Mouse (Mus musculus) hindbrain, embryonic 15.5 days (tissue): ENCODE results near the gene Gm45337. TPM values are rescaled to one million over a fixed set of nuclear protein-coding genes. Genes with fewer than 3 reads are reported as not detected.
"Not testable (repeated sequence)": the region's sequence is repeated elsewhere in the genome, so short reads cannot be mapped to it uniquely, and the experiment has no call there.

Experiments
- ATAC-seq: fragments of 200-750 bp; cut with Nextera tagmentation; 2 replicates; pipeline ENCODE4 v1.8.0; 2017; ENCODE audit warnings: low read depth, moderate number of reproducible peaks, moderate TSS enrichment; ENCODE audit not compliant: low FRiP score
- H3K27ac ChIP-seq: fragments of 300-500 bp; sonication (generic); replicated peaks from 2 replicates; pipeline ENCODE4 v1.5.1; 2015; ENCODE audit warnings: mild to moderate bottlenecking, inconsistent platforms
- H3K27me3 ChIP-seq: fragments of 300-500 bp; sonication (generic); 2 replicates; pipeline ENCODE4 v1.6.1; 2015; ENCODE audit warnings: control low read depth, inconsistent platforms
- H3K36me3 ChIP-seq: fragments of 300-500 bp; sonication (generic); 2 replicates; pipeline ENCODE4 v1.6.1; 2015; ENCODE audit warnings: control low read depth, inconsistent platforms
- H3K4me1 ChIP-seq: fragments of 300-500 bp; sonication (generic); replicated peaks from 2 replicates; pipeline ENCODE4 v1.6.1; 2015; ENCODE audit warnings: control low read depth, inconsistent platforms
- H3K4me2 ChIP-seq: fragments of 300-500 bp; sonication (generic); 2 replicates; pipeline ENCODE4 v1.6.1; 2015; ENCODE audit warnings: moderate library complexity, mild to moderate bottlenecking, inconsistent platforms
- H3K4me3 ChIP-seq: fragments of 300-500 bp; sonication (generic); 2 replicates; pipeline ENCODE4 v1.5.1; 2015; ENCODE audit warnings: mild to moderate bottlenecking, inconsistent platforms
- H3K9ac ChIP-seq: fragments of 300-500 bp; sonication (generic); 2 replicates; pipeline ENCODE4 v1.6.1; 2015; ENCODE audit warnings: inconsistent platforms
- H3K9me3 ChIP-seq: fragments of 300-500 bp; sonication (generic); 2 replicates; pipeline ENCODE4 v1.6.1; 2016; ENCODE audit warnings: control low read depth, inconsistent platforms
- WGBS: fragments of 180-500 bp; shearing (Covaris S2); methylation state at CpG from one replicate; pipeline ENCODE4 v1.1.7; 2015; 5-methylcytosine and 5-hydroxymethylcytosine counted together
- polyA plus RNA-seq: library from polyadenylated mRNA; unstranded; fragments of >200 nt; fragmentation: Nextera tagmentation; extraction: Ambion mirVana; gene quantifications from 2 replicates; pipeline ENCODE4 v1.2.1, GENCODE M21; 2015

Gene Gm45337
- polyA plus RNA-seq, result not detected in 2 replicates

GRCm38 (mm10) chr7:142144507-142144906 lies at the start of gene Gm45337:
TSS of gene Gm45337 (minus strand) at chr7:142144607.
- no peaks in the 10 kb centered on the region for H3K4me1 ChIP-seq
- no peak within 1 kb of the TSS for H3K9ac ChIP-seq
- no peak within 1 kb of the TSS for H3K4me3 ChIP-seq
- no peak within 1 kb of the TSS for H3K4me2 ChIP-seq
- 63% methylated on average over 1 of the region's 1 CpGs for WGBS
- no peaks in the 10 kb centered on the region for H3K27me3 ChIP-seq
- ATAC-seq, result no peak
- H3K27ac ChIP-seq, result no peak within 1 kb of the TSS
- H3K36me3 ChIP-seq, result no peaks in the 10 kb centered on the region
- H3K9me3 ChIP-seq, result no peaks in the 10 kb centered on the region

DNA sequence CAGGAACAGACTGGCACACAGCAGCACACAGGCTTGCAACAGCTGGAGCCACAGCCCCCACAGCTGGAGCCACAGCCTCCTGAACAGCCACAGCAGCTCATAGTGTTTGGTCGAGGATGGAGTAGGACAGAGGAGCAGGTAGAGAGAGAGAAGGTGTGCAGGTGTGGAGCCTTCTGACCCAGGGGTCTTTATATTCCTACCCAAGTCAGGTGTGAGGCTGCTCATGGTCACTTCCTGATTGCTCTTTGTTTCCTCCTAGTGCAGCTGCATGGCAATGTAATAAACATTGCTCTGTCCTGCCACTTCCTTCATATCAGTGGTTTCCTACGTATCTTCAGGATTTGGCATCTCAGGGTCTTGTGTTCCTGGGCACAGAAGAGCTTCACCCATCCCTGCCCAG lies 45.9 kb upstream of the Gm45337 start, which contains the start of gene Gm10153:
Gm10153 (minus strand) TSS at position 101 of the 400 bp plus-strand sequence.
- H3K4me2 ChIP-seq, result no peak within 1 kb of the TSS
- ATAC-seq, result no peak
- no peaks in the 10 kb centered on the region for H3K36me3 ChIP-seq
- WGBS, result 39% methylated on average over 2 of the region's 2 CpGs
- H3K9me3 ChIP-seq, result no peaks in the 10 kb centered on the region
- no peak within 1 kb of the TSS for H3K4me3 ChIP-seq
- H3K4me1 ChIP-seq, result no peaks in the 10 kb centered on the region
- no peak within 1 kb of the TSS for H3K9ac ChIP-seq
- H3K27me3 ChIP-seq, result no peaks in the 10 kb centered on the region
- H3K27ac ChIP-seq, result no peak within 1 kb of the TSS

GRCm38 (mm10) chr7:142188156-142188555 lies 43.7 kb upstream of the Gm45337 start:
- no peak for ATAC-seq

DNA sequence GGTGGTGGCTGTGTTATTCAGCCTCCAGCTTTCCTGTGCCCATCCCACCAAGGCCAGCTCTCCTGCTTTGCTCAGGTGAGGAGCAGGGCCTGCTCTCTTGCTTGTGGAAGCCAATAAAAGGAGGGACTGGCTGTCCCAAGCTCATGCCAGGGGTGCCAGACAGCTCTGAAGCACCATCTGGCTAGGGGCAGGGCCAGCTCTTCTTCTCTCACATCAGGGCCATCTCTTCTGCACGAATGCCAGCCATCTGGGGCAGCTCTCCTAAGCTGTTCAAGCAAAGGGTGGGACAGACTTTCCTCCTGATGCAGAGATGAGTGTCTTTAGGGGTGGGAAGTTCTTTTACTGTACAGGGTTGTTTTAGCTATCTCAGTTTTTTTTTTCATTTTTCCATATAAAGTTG lies 36.6 kb upstream of the Gm45337 start:
- Histone ChIP-seq H3K36me3 (no peaks in the 10 kb centered on the region), H3K9ac (no peak overlapping the region), H3K4me3 (no peak overlapping the region), H3K4me1 (no peaks in the 10 kb centered on the region), H3K4me2 (no peak overlapping the region), H3K27ac (no peak overlapping the region), H3K27me3 (no peaks in the 10 kb centered on the region), H3K9me3 (no peaks in the 10 kb centered on the region)
- no peak for ATAC-seq
- 27% methylated on average over 1 of the region's 1 CpGs for WGBS

More at GRCm38 (mm10) chr7:142188156-142188555, 43.7 kb upstream of the Gm45337 start:
- no peaks in the 10 kb centered on the region for H3K27me3 ChIP-seq
- no peaks in the 10 kb centered on the region for H3K9me3 ChIP-seq
- H3K4me3 ChIP-seq, result no peak overlapping the region
- no peak overlapping the region for H3K27ac ChIP-seq
- H3K36me3 ChIP-seq, result no peaks in the 10 kb centered on the region
- no peak overlapping the region for H3K4me2 ChIP-seq
- 75% methylated on average over 2 of the region's 2 CpGs for WGBS
- no peak overlapping the region for H3K9ac ChIP-seq
- no peaks in the 10 kb centered on the region for H3K4me1 ChIP-seq

- H3K36me3 ChIP-seq, result no peaks in the 10 kb centered on the region
- H3K27ac ChIP-seq, result no peak overlapping the region
- ATAC-seq, result no peak
- no peak overlapping the region for H3K4me2 ChIP-seq
- H3K9me3 ChIP-seq, result no peaks in the 10 kb centered on the region
- WGBS, result 84% methylated on average over 1 of the region's 1 CpGs
- H3K4me1 ChIP-seq, result no peaks in the 10 kb centered on the region
- no peaks in the 10 kb centered on the region for H3K27me3 ChIP-seq
- H3K4me3 ChIP-seq, result no peak overlapping the region
- H3K9ac ChIP-seq, result no peak overlapping the region
These were observed 34.3 kb upstream of the Gm45337 start for GRCm38 (mm10) chr7:142178685-142179084.

DNA sequence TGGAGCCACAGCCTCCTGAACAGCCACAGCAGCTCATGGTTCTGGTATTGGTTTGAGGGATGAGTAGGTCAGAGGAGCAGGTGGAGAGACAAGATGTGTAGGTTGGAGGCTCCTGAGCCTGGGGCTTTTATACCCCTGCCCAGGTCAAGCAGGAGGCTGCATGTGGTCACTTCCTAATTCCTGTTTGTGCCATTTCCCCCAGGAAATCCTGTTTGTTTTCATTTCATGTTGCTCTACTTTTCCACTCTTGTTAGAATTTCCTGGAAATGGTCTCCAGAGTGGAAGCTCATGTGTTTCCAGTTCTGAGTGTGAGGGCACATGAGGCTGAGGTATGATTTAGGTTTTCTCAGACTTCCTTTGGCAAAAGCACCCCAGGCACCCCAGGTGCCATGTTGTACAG lies 31.5 kb upstream of the Gm45337 start, which contains the start of gene Krtap5-2:
Krtap5-2 (minus strand) TSS at position 101 of the 400 bp plus-strand sequence.
- H3K27me3 ChIP-seq, H3K9ac ChIP-seq, ATAC-seq: not testable (repeated sequence)

GRCm38 (mm10) chr7:142169836-142170235 lies 25.4 kb upstream of the Gm45337 start:
- H3K27ac ChIP-seq, result no peak overlapping the region
- H3K9me3 ChIP-seq, result no peaks in the 10 kb centered on the region
- no peaks in the 10 kb centered on the region for H3K27me3 ChIP-seq
- 52% methylated on average over 3 of the region's 3 CpGs for WGBS
- no peak overlapping the region for H3K9ac ChIP-seq
- H3K36me3 ChIP-seq, result no peaks in the 10 kb centered on the region
- no peak for ATAC-seq
- no peak overlapping the region for H3K4me3 ChIP-seq
- H3K4me2 ChIP-seq, result no peak overlapping the region
- H3K4me1 ChIP-seq, result no peaks in the 10 kb centered on the region

More for the DNA sequence above, 31.5 kb upstream of the Gm45337 start, which contains the start of gene Krtap5-2:
- not testable (repeated sequence) for H3K27ac ChIP-seq, H3K4me3 ChIP-seq, H3K36me3 ChIP-seq, H3K4me2 ChIP-seq, H3K4me1 ChIP-seq, H3K9me3 ChIP-seq

DNA sequence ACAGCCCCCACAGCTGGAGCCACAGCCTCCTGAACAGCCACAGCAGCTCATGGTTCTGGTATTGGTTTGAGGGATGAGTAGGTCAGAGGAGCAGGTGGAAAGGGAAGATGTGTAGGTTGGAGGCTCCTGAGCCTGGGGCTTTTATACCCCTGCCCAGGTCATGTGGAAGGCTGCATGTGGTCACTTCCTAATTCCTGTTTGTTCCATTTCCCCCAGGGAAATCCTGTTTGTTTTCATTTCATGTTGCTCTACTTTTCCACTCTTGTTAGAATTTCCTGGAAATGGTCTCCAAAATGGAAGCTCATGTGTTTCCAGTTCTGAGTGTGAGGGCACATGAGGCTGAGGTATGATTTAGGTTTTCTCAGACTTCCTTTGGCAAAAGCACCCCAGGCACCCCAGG lies 21.2 kb upstream of the Gm45337 start, which contains the start of gene Gm4553:
Gm4553 (minus strand) TSS at position 101 of the 400 bp plus-strand sequence.
- not testable (repeated sequence) for H3K27ac ChIP-seq, H3K4me2 ChIP-seq, H3K27me3 ChIP-seq, ATAC-seq, H3K4me1 ChIP-seq, H3K4me3 ChIP-seq, H3K9me3 ChIP-seq, H3K36me3 ChIP-seq, H3K9ac ChIP-seq

DNA sequence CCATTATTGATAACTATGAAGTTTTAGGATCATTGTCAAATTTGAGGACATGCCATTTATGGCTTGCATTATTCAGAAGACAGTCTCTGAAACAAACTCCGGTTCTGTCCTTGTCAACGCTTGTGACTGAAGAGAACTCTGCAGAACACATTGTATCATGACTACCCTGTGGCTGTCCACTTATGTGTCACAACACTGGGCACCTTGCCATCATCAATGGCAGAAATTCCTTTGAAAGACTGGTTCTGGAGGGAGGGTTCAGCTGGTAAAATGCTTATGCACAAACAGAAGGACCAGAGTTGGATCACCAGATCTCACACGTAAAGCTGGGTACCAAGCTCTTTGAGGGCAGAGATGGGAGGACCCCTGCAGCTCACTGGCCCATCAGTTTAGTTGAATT lies 15.0 kb upstream of the Gm45337 start:
- ATAC-seq, result no peak
- Histone ChIP-seq H3K4me3 (no peak overlapping the region), H3K27me3 (no peaks in the 10 kb centered on the region), H3K36me3 (no peaks in the 10 kb centered on the region), H3K27ac (no peak overlapping the region), H3K9ac (no peak overlapping the region), H3K4me1 (no peaks in the 10 kb centered on the region), H3K4me2 (no peak overlapping the region), H3K9me3 (no peaks in the 10 kb centered on the region)
- 96% methylated on average over 3 of the region's 3 CpGs for WGBS

DNA sequence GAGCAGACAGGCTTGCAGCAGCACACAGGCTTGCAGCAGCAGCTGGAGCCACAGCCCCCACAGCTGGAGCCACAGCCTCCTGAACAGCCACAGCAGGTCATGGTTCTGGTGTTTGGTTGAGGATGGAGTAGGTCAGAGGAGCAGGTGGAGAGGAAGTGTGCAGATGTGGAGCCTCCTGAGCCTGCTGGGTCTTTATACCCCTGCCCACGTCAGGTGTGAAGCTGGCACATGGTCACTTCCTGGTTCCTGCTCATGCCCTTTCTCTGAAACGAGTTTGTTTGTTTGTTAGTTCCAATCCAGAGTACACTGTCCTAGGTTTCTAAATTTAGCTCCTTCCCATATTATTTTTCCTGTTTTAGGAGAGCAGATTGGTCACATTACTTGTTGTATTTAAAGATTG lies 12.6 kb upstream of the Gm45337 start, which contains the start of gene Gm29735:
Gm29735 (minus strand) TSS at position 101 of the 400 bp plus-strand sequence.
- WGBS, result 59% methylated on average over 2 of the region's 2 CpGs
- not testable (repeated sequence) for H3K36me3 ChIP-seq, H3K4me3 ChIP-seq, ATAC-seq, H3K9ac ChIP-seq, H3K9me3 ChIP-seq, H3K4me1 ChIP-seq, H3K27ac ChIP-seq, H3K4me2 ChIP-seq, H3K27me3 ChIP-seq

DNA sequence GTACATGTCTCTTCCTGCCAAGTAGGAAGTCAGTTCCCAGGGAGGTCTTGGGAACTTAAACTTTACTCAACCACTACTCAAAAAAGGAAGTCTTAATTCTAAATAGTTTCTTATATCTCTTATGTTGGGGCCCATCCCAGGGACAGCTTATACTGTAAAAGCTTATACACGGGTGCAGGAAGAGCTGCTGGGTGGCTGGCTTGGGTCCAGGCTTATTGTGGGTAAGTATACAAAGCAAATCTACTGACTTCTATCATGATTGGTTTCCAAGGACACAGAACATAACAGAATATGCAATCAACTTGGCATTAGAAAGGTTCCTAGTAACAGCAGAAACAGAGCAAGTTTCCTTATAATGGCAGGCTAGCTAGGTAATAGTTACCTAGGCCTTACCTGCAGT lies 10.9 kb upstream of the Gm45337 start:
- Histone ChIP-seq H3K4me2 (no peak overlapping the region), H3K4me1 (no peaks in the 10 kb centered on the region), H3K27me3 (no peaks in the 10 kb centered on the region), H3K36me3 (no peaks in the 10 kb centered on the region), H3K4me3 (no peak overlapping the region), H3K27ac (no peak overlapping the region), H3K9ac (no peak overlapping the region), H3K9me3 (no peaks in the 10 kb centered on the region)
- WGBS, result 59% methylated on average over 1 of the region's 1 CpGs
- no peak for ATAC-seq

DNA sequence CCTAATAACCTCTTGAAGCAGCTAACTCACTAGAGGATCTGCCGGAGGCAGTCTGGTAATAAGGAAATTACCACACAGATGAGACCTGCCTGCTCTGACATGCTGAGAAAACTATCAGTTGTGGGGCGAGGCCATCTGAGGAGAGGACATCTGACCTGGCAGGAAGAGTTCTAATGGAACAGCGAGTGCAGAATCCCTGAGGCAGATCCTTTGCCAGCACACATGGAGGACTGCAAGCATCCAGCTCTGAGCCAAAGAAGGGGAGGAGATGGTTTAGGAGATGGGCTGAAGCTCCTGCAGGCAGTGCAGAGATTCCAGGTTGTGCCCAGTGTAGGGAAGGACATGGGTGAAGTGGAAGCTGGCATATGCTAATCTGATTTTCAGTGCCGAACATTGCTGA lies 7.8 kb upstream of the Gm45337 start:
- Histone ChIP-seq H3K4me2 (no peak overlapping the region), H3K27ac (no peak overlapping the region), H3K9me3 (no peaks in the 10 kb centered on the region), H3K9ac (no peak overlapping the region), H3K27me3 (no peaks in the 10 kb centered on the region), H3K36me3 (no peaks in the 10 kb centered on the region), H3K4me3 (no peak overlapping the region), H3K4me1 (no peaks in the 10 kb centered on the region)
- 81% methylated on average over 4 of the region's 4 CpGs for WGBS
- ATAC-seq, result no peak

GRCm38 (mm10) chr7:142148633-142149032 lies 4.2 kb upstream of the Gm45337 start:
- H3K9me3 ChIP-seq, result no peaks in the 10 kb centered on the region
- H3K9ac ChIP-seq, result no peak overlapping the region
- no peak overlapping the region for H3K4me2 ChIP-seq
- no peaks in the 10 kb centered on the region for H3K4me1 ChIP-seq
- H3K36me3 ChIP-seq, result no peaks in the 10 kb centered on the region
- ATAC-seq, result no peak
- H3K4me3 ChIP-seq, result no peak overlapping the region
- no peak overlapping the region for H3K27ac ChIP-seq
- H3K27me3 ChIP-seq, result no peaks in the 10 kb centered on the region
